Mouse (Mus musculus): ENCODE results near the gene Osbpl2. TPM values are rescaled to one million over a fixed set of nuclear protein-coding genes. Genes with fewer than 3 reads are reported as not detected.

Gene Osbpl2
- total and polyA plus RNA-seq, 3 experiments, result 13.3 to 25.5 TPM; not detected in 1

DNA sequence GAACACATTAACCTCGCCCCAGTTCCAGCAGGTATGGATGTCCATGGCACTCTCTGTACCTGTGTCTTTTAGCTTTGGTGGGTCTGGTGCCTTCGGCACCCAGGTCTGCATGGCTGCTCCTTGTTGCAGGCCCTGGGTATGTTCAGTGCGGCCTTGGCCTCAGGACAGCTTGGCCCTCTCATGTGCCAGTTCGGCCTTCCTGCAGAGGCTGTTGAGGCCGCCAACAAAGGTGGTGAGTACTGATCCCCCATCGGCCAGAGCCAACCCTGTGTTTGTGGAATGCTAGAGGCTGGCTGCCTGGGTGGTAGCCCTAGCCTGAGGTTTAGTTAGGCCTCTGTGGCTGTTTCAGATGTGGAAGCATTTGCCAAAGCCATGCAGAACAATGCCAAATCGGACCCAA lies 56.6 kb downstream of the Osbpl2 start:
- peaks cover 4 to 5% of the 10 kb centered on the region in 2 experiments for H3K36me3 ChIP-seq (ENCODE audit: control insufficient read depth in 1 of 2, insufficient read depth in 2 of 2, low read length in 2 of 2)
- no peak for TF ChIP-seq MAZ (IDR thresholded peaks at IDR 0.05; ENCODE audit: low read depth, low read length)
- no peak for TF ChIP-seq POLR2A (IDR thresholded peaks at IDR 0.05; ENCODE audit: control insufficient read depth in 1 of 2, insufficient read depth in 1 of 2, low read depth in 1 of 2, low read length in 2 of 2, poor library complexity in 1 of 2)
- TF ChIP-seq CHD2 (IDR thresholded peaks at IDR 0.05; ENCODE audit: low read length), result no peak
- TF ChIP-seq MYC (IDR thresholded peaks at IDR 0.05; ENCODE audit: low read depth, low read length), result no peak
- TF ChIP-seq MAFK (IDR thresholded peaks at IDR 0.05; ENCODE audit: borderline replicate concordance, low read depth, low read length), result no peak
- no peak for TF ChIP-seq E2F4 (IDR thresholded peaks at IDR 0.05; ENCODE audit: borderline replicate concordance, low read depth, low read length)
- TF ChIP-seq MYB (IDR thresholded peaks at IDR 0.05; ENCODE audit: low read depth, low read length), result no peak
- TF ChIP-seq SIN3A (IDR thresholded peaks at IDR 0.05; ENCODE audit: low read length), result no peak
- no peak for TF ChIP-seq ZKSCAN1 (IDR thresholded peaks at IDR 0.05; ENCODE audit: low read depth, low read length)
- no peak for TF ChIP-seq TBP (IDR thresholded peaks at IDR 0.05; ENCODE audit: low read depth, low read length)
- TF ChIP-seq NELFE (IDR thresholded peaks at IDR 0.05; ENCODE audit: low read depth, low read length), result no peak
- no peak for TF ChIP-seq TAL1 (IDR thresholded peaks at IDR 0.05; ENCODE audit: low read length)
- TF ChIP-seq POLR2AphosphoS2 (IDR thresholded peaks at IDR 0.05; ENCODE audit: low read length), result no peak
- TF ChIP-seq RAD21 (IDR thresholded peaks at IDR 0.05; ENCODE audit: low read depth, low read length), result no peak
- no peak overlapping the region for H3K9ac ChIP-seq (ENCODE audit: control insufficient read depth, low read depth, low read length, poor library complexity, severe bottlenecking)
- peaks cover 30% of the 10 kb centered on the region for H3K79me2 ChIP-seq (ENCODE audit: control insufficient read depth, insufficient read depth, low read length, poor library complexity)
- H3K27ac ChIP-seq (ENCODE audit: control insufficient read depth, low read depth, low read length), result no peak overlapping the region
- no peaks in the 10 kb centered on the region for H3K9me3 ChIP-seq (replicated peaks; ENCODE audit: insufficient read depth, low read length)
- no peaks in the 10 kb centered on the region for H3K27me3 ChIP-seq (ENCODE audit: control insufficient read depth in 1 of 2, insufficient read depth in 2 of 2, low read length in 2 of 2)
- DNase-seq (ENCODE audit: low read depth, low spot score), result no peak
- H3K4me1 ChIP-seq (ENCODE audit: control insufficient read depth in 1 of 2, insufficient read depth in 2 of 2, low read length in 2 of 2), result peaks cover 0 to 14% of the 10 kb centered on the region in 2 experiments; a peak in 2 of 4 replicates
- no peak overlapping the region for H3K4me3 ChIP-seq (ENCODE audit: control insufficient read depth in 1 of 2, insufficient read depth in 1 of 2, low read depth in 2 of 2, low read length in 2 of 2)

DNA sequence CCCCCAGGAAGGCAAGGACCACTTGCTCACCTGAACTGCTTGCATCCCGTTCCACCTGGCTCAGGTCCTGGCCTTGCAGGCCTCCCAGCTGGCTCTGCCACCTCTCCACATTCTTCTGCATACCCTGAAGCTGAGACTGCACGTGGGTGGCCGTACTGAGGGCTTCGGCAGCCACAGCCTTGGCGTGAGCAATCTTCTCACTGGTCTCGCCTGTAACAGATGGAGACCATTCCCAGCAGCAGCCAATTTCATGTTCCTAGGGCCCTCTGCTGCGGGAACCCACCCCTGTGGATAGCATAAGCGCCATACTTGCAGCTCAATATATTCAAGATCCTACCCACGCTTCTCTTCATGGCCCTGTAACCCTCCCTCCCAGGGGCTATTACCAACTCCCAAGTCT lies 62.4 kb downstream of the Osbpl2 start:
- no peaks in the 10 kb centered on the region for H3K4me1 ChIP-seq (ENCODE audit: control insufficient read depth in 1 of 2, insufficient read depth in 2 of 2, low read length in 2 of 2)
- TF ChIP-seq RCOR1 (IDR thresholded peaks at IDR 0.05; ENCODE audit: low read depth, low read length), result no peak
- TF ChIP-seq ZKSCAN1 (IDR thresholded peaks at IDR 0.05; ENCODE audit: low read depth, low read length), result no peak
- TF ChIP-seq MAFK (IDR thresholded peaks at IDR 0.05; ENCODE audit: borderline replicate concordance, low read depth, low read length), result no peak
- H3K27me3 ChIP-seq (ENCODE audit: control insufficient read depth in 1 of 2, insufficient read depth in 2 of 2, low read length in 2 of 2), result no peaks in the 10 kb centered on the region
- no peak overlapping the region for H3K4me3 ChIP-seq (ENCODE audit: control insufficient read depth in 1 of 2, insufficient read depth in 1 of 2, low read depth in 2 of 2, low read length in 2 of 2)
- no peaks in the 10 kb centered on the region for H3K79me2 ChIP-seq (ENCODE audit: control insufficient read depth, insufficient read depth, low read length, poor library complexity)
- no peaks in the 10 kb centered on the region for H3K9me3 ChIP-seq (replicated peaks; ENCODE audit: insufficient read depth, low read length)
- no peaks in the 10 kb centered on the region for H3K36me3 ChIP-seq (ENCODE audit: control insufficient read depth in 1 of 2, insufficient read depth in 2 of 2, low read length in 2 of 2)
- DNase-seq (ENCODE audit: low read depth, low spot score), result no peak
- no peak overlapping the region for H3K27ac ChIP-seq (ENCODE audit: control insufficient read depth, low read depth, low read length)
- no peak overlapping the region for H3K9ac ChIP-seq (ENCODE audit: control insufficient read depth, low read depth, low read length, poor library complexity, severe bottlenecking)

DNA sequence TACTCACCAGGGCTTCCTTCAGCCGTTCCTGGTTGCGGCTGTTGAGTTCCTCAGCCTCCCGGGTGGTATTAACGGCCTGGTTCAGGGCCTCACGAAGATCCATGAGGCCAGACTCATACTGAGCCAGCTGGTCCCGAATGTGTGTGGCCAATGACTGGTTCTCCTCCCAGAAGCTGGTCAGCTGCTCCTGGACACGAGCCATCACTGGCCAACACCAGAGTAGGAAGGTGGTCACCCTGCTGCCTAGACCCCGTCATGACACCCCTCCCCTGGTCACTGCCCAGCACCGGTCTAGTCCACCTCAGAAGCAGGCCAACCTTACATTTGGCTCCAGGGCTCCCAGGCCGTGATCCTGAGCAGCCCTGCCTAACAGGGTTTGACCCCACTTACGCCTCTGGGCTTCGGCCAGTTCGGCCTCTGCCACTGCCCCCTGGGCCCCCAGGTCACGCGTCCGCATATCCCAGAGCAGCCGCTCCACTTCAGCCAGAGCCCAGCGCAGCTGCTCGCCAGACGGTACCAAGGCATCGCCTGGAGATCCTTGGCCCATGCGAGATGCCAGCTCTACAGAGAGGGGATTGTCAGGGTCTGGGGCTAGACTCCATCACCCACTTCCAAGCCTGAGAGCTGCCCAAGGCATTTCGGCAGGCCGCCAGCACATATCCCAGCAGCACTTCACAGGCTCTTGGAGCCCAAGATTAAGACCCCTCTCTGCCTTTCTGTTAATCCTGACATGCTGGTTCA lies 65.1 kb downstream of the Osbpl2 start:
- no peak overlapping the region for H3K9ac ChIP-seq (ENCODE audit: control insufficient read depth, low read depth, low read length, poor library complexity, severe bottlenecking)
- H3K9me3 ChIP-seq (replicated peaks; ENCODE audit: insufficient read depth, low read length), result no peaks in the 10 kb centered on the region
- no peaks in the 10 kb centered on the region for H3K79me2 ChIP-seq (ENCODE audit: control insufficient read depth, insufficient read depth, low read length, poor library complexity)
- no peak overlapping the region for H3K27ac ChIP-seq (ENCODE audit: control insufficient read depth, low read depth, low read length)
- DNase-seq (ENCODE audit: low read depth, low spot score), result no peak
- H3K4me3 ChIP-seq (ENCODE audit: control insufficient read depth in 1 of 2, insufficient read depth in 1 of 2, low read depth in 2 of 2, low read length in 2 of 2), result no peak overlapping the region
- no peaks in the 10 kb centered on the region for H3K36me3 ChIP-seq (ENCODE audit: control insufficient read depth in 1 of 2, insufficient read depth in 2 of 2, low read length in 2 of 2)
- H3K4me1 ChIP-seq (ENCODE audit: control insufficient read depth in 1 of 2, insufficient read depth in 2 of 2, low read length in 2 of 2), result no peaks in the 10 kb centered on the region
- no peaks in the 10 kb centered on the region for H3K27me3 ChIP-seq (ENCODE audit: control insufficient read depth in 1 of 2, insufficient read depth in 2 of 2, low read length in 2 of 2)
- TF ChIP-seq EP300 (IDR thresholded peaks at IDR 0.05; ENCODE audit: low read depth in 1 of 2, low read length in 2 of 2), result no peak
- no peak for TF ChIP-seq GATA1 (IDR thresholded peaks at IDR 0.05; ENCODE audit: low read depth, low read length)
- no peak for TF ChIP-seq CHD2 (IDR thresholded peaks at IDR 0.05; ENCODE audit: low read length)
- TF ChIP-seq MXI1 (IDR thresholded peaks at IDR 0.05; ENCODE audit: low read depth, low read length), result no peak
- TF ChIP-seq GABPA (IDR thresholded peaks at IDR 0.05; ENCODE audit: low read depth, low read length), result no peak
- no peak for TF ChIP-seq USF2 (IDR thresholded peaks at IDR 0.05; ENCODE audit: borderline replicate concordance in 1 of 2, insufficient read depth in 1 of 2, low read depth in 1 of 2, low read length in 2 of 2)
- TF ChIP-seq NELFE (IDR thresholded peaks at IDR 0.05; ENCODE audit: low read depth, low read length), result no peak
- TF ChIP-seq TAL1 (IDR thresholded peaks at IDR 0.05; ENCODE audit: low read length), result no peak
- TF ChIP-seq TCF12 (IDR thresholded peaks at IDR 0.05; ENCODE audit: low read depth, low read length), result no peak
- TF ChIP-seq RCOR1 (IDR thresholded peaks at IDR 0.05; ENCODE audit: low read depth, low read length), result no peak
- no peak for TF ChIP-seq ZNF384 (IDR thresholded peaks at IDR 0.05; ENCODE audit: low read depth, low read length)
- no peak for TF ChIP-seq USF1 (IDR thresholded peaks at IDR 0.05; ENCODE audit: low read depth, low read length)
- no peak for TF ChIP-seq CHD1 (IDR thresholded peaks at IDR 0.05; ENCODE audit: low read depth, low read length)
- TF ChIP-seq POLR2A (IDR thresholded peaks at IDR 0.05; ENCODE audit: control insufficient read depth in 1 of 2, insufficient read depth in 1 of 2, low read depth in 1 of 2, low read length in 2 of 2, poor library complexity in 1 of 2), result no peak
- no peak for TF ChIP-seq MYC (IDR thresholded peaks at IDR 0.05; ENCODE audit: low read depth, low read length)
- no peak for TF ChIP-seq JUND (IDR thresholded peaks at IDR 0.05; ENCODE audit: low read depth, low read length)
- TF ChIP-seq ZKSCAN1 (IDR thresholded peaks at IDR 0.05; ENCODE audit: low read depth, low read length), result no peak

Data from MEL (cell line).